Mouse (Mus musculus): ENCODE data around the gene Mrps12. TPM values are rescaled to one million over a fixed set of nuclear protein-coding genes. Genes with fewer than 3 reads are reported as not detected.
A peak's percentile ranks its signal among the peaks of the same experiment; 100 is the strongest.
"Not testable (repeated sequence)": the region's sequence is repeated elsewhere in the genome, so short reads cannot be mapped to it uniquely, and the experiment has no call there.

Gene Mrps12
- polyA plus RNA-seq, 1 experiment from 2014 or later, result 168 TPM

DNA sequence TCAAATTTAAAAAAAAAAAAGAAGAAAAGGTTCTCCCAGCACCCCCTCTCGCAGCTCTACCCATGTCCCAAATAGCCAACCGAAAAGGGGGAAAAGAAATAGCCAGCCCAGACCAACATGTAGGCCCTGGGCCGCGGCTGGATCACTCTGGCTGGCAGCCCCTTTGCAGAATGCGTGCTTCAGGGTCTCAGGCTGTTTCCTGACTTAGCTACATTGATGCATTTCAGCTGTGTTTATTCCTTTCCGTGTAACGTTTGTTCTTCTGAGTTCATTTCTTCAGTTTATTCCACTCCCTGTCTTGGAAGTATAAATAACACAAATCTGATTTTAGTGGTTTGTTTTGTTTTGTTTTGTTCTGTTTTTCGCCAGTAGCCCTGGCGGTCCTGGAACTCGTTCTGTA is 23.9 kb downstream of the Mrps12 start:
- no peaks in the 10 kb centered on the region for H3K9me3 ChIP-seq
- WGBS, result 84% methylated on average over 10 of the region's 10 CpGs
- H3K4me1 ChIP-seq, result peaks cover 31% of the 10 kb centered on the region
- H3K27ac ChIP-seq, result no peak overlapping the region
- H3K27me3 ChIP-seq (ENCODE audit: insufficient read depth, poor library complexity, severe bottlenecking), result no peaks in the 10 kb centered on the region
- 0 out of 2 replicates have a peak overlapping the region, but pooled peaks have one; percentile 70 for H3K4me3 ChIP-seq
- H3K36me3 ChIP-seq, result no peaks in the 10 kb centered on the region
- DNase-seq (ENCODE audit: low spot score), result no peak

DNA sequence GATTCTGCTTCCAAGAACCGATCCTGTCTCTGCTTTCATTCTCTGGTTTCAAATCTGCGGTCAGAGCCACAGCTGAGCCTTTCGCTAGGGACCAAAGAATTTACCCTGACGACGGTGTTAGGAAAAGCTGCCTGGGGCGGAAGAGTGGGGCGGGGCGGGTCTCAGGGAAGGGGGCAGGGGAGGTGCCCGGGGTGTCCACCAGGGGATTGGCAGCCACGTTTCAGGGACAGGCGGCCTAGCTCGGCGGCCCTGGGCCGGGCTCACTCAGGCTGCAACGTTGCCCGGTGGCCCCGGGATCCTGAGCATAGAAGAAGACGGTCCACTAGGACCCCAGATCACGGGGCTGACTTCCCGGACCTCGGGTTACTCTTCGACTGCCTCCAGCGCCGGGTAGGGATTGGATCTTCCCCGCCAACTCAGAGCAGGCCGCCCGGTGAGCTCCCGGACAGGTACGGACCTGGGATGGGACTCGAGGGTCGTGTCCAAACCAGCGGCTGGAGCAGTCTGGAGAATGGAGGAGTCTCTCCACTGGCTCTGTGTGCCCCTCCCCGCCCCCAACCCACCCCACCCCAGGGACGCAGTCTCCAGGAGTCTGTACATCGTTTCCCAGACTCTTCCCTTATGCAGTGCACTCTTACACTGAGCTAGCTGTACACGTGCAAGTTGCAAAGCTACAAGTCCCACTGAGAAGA is 24.9 kb downstream of the Mrps12 start, which contains the start of gene Fbxo17:
Gene Fbxo17, plus strand, starts transcription at position 215 of the 692 bp plus-strand sequence.
- Histone ChIP-seq H3K4me1 (peaks cover 31% of the 10 kb centered on the region), H3K4me3 (peak within 1 kb of the TSS; percentile 70), H3K9me3 (no peaks in the 10 kb centered on the region), H3K36me3 (no peaks in the 10 kb centered on the region), H3K27me3 (ENCODE audit: insufficient read depth, poor library complexity, severe bottlenecking) (no peaks in the 10 kb centered on the region), H3K27ac (peak within 1 kb of the TSS; percentile 92)
- peak; percentile 89 for DNase-seq (ENCODE audit: low spot score)
- 2% methylated on average over 35 of the region's 36 CpGs for WGBS

DNA sequence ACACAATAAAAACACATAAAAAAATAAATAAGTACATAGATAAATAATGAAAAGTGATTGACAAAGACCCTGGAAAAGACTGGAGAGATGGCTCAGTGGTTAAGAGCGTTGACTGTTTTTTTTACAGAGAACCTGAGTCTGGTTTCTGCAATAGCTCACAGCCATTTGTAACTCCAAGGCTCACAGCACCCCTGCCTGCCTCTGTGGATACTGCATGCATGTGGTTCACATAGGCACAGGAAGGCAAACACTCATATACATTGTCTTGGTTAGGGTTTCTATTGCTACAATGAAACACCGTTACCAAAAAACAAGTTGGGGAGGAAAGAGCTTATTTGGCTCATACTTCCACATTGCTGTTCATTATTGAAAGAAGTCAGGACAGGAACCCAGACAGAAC is 26.0 kb downstream of the Mrps12 start:
- no peak for DNase-seq (ENCODE audit: low spot score)
- Histone ChIP-seq H3K9me3 (no peaks in the 10 kb centered on the region), H3K4me3 (no peak overlapping the region), H3K27ac (no peak overlapping the region), H3K4me1 (peaks cover 31% of the 10 kb centered on the region), H3K36me3 (no peaks in the 10 kb centered on the region), H3K27me3 (ENCODE audit: insufficient read depth, poor library complexity, severe bottlenecking) (no peaks in the 10 kb centered on the region)
- 90% methylated on average over 2 of the region's 2 CpGs for WGBS

DNA sequence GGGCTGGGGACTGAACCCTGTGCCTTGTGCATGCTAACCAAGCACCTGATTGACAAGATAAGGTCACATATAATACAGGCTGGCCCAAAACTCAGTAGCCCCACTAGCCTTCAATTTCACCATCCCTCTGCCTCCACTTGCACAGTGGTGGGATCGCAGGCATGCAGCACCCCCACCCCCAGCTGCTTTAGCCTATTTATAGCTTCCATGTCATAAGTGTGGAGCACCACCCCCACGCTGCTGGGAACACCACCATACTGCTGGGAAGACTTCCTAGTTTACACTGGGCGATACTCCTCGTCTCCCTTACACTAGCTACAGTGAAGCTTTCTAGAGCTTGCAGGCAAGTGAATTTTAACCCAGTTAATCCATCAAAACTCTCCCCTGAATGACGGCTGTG is 27.0 kb downstream of the Mrps12 start:
- no peaks in the 10 kb centered on the region for H3K27me3 ChIP-seq (ENCODE audit: insufficient read depth, poor library complexity, severe bottlenecking)
- peak overlapping the region; percentile 54; the same call in 1 of the 2 replicates for H3K27ac ChIP-seq
- H3K36me3 ChIP-seq, result no peaks in the 10 kb centered on the region
- 51% methylated on average over 5 of the region's 5 CpGs for WGBS
- 0 out of 2 replicates have a peak overlapping the region, but pooled peaks have one; percentile 0 for H3K4me3 ChIP-seq
- H3K9me3 ChIP-seq, result no peaks in the 10 kb centered on the region
- peaks cover 31% of the 10 kb centered on the region for H3K4me1 ChIP-seq
- no peak for DNase-seq (ENCODE audit: low spot score)

DNA sequence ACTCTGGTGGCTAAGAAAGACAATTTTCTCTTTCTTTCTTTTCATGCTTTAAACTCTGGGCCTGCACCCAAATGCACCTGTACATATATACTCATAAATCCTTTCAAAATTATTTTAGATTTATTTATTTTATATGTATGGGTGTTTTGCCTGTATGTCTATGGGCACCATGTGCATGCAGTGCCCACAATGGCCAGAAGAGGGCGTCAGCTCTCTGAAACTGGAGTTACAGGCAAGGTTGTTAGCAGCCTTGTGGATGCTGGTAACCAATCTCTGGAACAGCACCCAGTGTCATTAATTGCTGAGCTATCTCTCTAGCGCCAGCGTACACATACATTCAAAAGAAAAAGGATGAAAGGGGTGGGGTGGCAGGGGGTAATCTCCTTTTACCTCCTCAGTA is 30.7 kb downstream of the Mrps12 start:
- WGBS, result 66% methylated on average over 3 of the region's 3 CpGs
- H3K27ac ChIP-seq, result no peak overlapping the region
- peaks cover 19% of the 10 kb centered on the region for H3K4me1 ChIP-seq
- no peaks in the 10 kb centered on the region for H3K36me3 ChIP-seq
- no peaks in the 10 kb centered on the region for H3K27me3 ChIP-seq (ENCODE audit: insufficient read depth, poor library complexity, severe bottlenecking)
- no peak for DNase-seq (ENCODE audit: low spot score)
- H3K9me3 ChIP-seq, result no peaks in the 10 kb centered on the region
- no peak overlapping the region for H3K4me3 ChIP-seq

DNA sequence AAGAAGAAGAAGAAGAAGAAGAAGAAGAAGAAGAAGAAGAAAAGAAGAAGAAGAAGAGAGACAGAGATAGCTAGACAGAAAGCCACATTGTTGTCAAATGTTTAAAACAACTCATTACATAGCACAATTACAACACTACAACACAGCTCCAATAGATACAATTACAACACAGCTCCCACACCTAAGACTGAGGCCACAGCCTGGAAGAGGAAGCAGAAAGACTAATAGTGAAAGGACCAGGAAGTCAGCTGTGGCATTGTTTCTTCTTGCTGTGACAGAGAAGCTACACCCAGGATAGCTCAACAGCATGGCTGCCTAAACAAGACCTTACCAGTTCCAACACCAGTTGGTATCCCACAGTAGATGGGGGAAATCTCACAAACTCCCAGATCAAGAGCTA is 32.2 kb downstream of the Mrps12 start:
- no peaks in the 10 kb centered on the region for H3K9me3 ChIP-seq

DNA sequence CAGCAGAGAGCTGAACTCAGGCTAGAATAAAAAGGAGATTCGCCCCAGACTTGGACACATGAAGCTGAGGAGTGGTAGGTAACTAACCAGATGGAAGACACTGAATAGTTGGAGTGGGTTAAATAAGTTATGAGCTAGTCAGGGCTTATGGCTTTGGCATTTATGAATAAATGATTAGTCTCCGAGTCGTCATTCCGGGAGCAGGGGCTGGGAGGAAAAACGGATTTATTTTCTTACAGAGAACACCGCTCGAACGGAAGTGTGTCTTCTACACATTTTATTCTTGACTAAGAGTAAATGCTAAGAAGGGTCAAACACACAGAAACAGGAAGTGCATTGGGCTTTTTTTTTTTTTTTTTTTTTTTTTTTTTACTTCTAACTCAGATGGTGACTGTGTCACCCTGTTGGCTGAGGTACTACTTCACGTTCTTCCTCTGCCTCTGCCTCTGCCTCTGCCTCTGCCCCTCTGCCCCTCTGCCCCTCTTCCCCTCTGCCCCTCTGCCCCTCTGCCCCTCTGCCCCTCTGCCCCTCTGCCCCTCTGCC is 38.9 kb downstream of the Mrps12 start:
- 71% methylated on average over 9 of the region's 9 CpGs for WGBS
- Histone ChIP-seq H3K27ac (no peak overlapping the region), H3K27me3 (ENCODE audit: insufficient read depth, poor library complexity, severe bottlenecking) (no peaks in the 10 kb centered on the region), H3K36me3 (peaks cover 14% of the 10 kb centered on the region; the same call in 1 of the 2 replicates), H3K4me1 (no peaks in the 10 kb centered on the region), H3K9me3 (0 out of 2 replicates have a peak, but pooled peaks cover 5% of the 10 kb centered on the region), H3K4me3 (no peak overlapping the region)
- DNase-seq (ENCODE audit: low spot score), result no peak

More for the DNA sequence above, 32.2 kb downstream of the Mrps12 start:
- no peak overlapping the region for H3K27ac ChIP-seq
- no peak overlapping the region for H3K4me3 ChIP-seq
- H3K4me1 ChIP-seq, result peaks cover 10% of the 10 kb centered on the region
- H3K36me3 ChIP-seq, result no peaks in the 10 kb centered on the region
- no peak for DNase-seq (ENCODE audit: low spot score)
- H3K27me3 ChIP-seq (ENCODE audit: insufficient read depth, poor library complexity, severe bottlenecking), result no peaks in the 10 kb centered on the region

DNA sequence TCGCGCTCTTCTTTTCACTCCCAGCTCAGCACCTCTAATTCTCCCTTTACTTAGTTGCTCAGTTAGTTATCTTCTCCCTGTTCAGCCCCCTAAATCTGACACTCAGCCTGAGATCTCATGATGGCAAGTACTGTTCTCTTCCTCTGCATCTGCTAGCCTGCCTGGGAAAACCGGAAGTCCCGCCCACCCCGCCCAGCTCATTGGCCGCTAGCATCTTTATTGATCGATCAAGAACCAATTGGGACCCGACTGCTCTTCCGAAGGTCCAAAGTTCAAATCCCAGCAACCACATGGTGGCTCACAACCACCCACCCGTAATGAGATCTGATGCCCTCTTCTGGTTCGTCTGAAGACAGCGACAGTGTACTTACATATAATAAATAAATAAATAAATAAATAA is 40.3 kb downstream of the Mrps12 start:
- 93% methylated on average over 12 of the region's 12 CpGs for WGBS

DNA sequence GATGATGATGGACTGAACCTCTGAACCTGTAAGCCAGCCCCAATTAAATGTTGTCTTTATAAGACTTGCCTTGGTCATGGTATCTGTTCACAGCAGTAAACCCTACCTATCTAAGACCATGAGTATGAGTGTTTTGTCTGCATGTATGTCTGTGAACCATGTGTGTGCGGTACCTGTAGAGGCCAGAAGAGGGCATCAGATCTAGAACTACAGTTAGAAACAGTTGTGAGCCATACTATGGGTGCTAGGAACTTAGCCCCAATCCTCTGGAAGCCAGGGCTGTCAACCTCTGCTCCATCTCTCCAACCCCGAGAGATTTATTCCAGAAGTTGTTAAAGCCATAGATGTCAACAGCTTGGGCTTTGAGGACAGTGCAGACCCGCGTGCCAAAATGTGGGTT is 41.4 kb downstream of the Mrps12 start:
- Histone ChIP-seq H3K27me3 (ENCODE audit: insufficient read depth, poor library complexity, severe bottlenecking) (no peaks in the 10 kb centered on the region), H3K4me3 (no peak overlapping the region), H3K27ac (no peak overlapping the region), H3K36me3 (peaks cover 18% of the 10 kb centered on the region; the same call in 1 of the 2 replicates), H3K9me3 (0 out of 2 replicates have a peak, but pooled peaks cover 5% of the 10 kb centered on the region), H3K4me1 (no peaks in the 10 kb centered on the region)
- WGBS, result 94% methylated on average over 4 of the region's 4 CpGs
- no peak for DNase-seq (ENCODE audit: low spot score)

More for the DNA sequence above, 40.3 kb downstream of the Mrps12 start:
- H3K9me3 ChIP-seq; DNase-seq (ENCODE audit: low spot score); H3K4me3 ChIP-seq; H3K27me3 ChIP-seq (ENCODE audit: insufficient read depth, poor library complexity, severe bottlenecking); H3K4me1 ChIP-seq; H3K27ac ChIP-seq: not testable (repeated sequence)
- peaks cover 18% of the 10 kb centered on the region; the same call in 1 of the 2 replicates for H3K36me3 ChIP-seq

DNA sequence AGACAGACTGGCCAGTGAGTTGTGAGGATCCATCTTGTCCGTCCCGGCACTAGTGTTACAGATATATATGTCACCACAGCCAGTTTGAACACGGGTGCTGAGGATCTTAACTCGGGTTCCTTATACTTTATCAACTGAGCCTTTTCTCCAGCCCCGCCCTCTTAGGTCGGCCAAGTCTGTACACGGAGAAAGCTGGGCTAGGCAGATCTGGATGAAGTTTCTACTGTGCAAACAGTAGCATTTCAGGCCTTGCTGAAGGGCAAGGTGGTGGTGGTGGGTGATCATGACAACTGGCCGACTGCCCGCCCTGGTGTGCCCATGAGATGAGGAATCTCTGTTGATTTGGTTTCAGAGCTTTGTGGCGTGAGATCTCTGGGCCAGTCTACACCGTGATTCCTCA is 44.3 kb downstream of the Mrps12 start:
- no peak overlapping the region for H3K27ac ChIP-seq
- H3K36me3 ChIP-seq, result peaks cover 18% of the 10 kb centered on the region; the same call in 1 of the 2 replicates
- 0 out of 2 replicates have a peak, but pooled peaks cover 5% of the 10 kb centered on the region for H3K9me3 ChIP-seq
- H3K4me1 ChIP-seq, result peaks cover 15% of the 10 kb centered on the region
- DNase-seq (ENCODE audit: low spot score), result no peak
- H3K27me3 ChIP-seq (ENCODE audit: insufficient read depth, poor library complexity, severe bottlenecking), result peaks cover 23% of the 10 kb centered on the region
- 89% methylated on average over 11 of the region's 11 CpGs for WGBS
- H3K4me3 ChIP-seq, result no peak overlapping the region

DNA sequence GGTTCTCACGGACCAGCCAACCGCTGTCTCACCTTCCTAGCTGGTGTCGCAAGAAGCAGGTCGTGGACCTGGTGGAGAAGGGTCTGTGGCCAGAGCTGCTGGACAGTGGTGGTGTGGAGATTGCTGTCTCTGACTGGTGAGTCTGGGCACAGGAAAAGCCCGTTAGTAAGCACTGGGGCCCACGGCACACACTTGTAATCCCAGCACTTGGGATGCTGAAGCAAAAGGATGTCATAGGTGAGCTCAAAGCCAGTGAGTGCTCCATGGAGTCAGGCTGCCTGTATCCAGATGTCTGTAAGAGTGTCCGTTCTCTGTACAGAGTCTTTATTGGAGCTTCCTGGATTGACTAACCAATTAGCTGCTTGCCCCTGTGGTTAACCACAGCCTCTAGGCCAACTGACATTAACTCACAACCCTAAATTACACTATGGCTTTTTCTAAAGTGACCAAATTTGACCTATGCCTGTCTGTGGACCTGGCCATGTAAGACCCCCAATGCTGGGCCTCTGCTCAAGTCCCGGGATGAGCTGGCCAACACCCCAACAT is 46.6 kb downstream of the Mrps12 start:
- Histone ChIP-seq H3K9me3 (no peaks in the 10 kb centered on the region), H3K27me3 (ENCODE audit: insufficient read depth, poor library complexity, severe bottlenecking) (peaks cover 32% of the 10 kb centered on the region), H3K4me1 (peaks cover 15% of the 10 kb centered on the region), H3K27ac (peak overlapping the region; percentile 23; the same call in 1 of the 2 replicates), H3K4me3 (peak overlapping the region; percentile 20; the same call in 1 of the 2 replicates), H3K36me3 (peaks cover 8% of the 10 kb centered on the region; the same call in 1 of the 2 replicates)
- no peak for DNase-seq (ENCODE audit: low spot score)
- 58% methylated on average over 8 of the region's 8 CpGs for WGBS

DNA sequence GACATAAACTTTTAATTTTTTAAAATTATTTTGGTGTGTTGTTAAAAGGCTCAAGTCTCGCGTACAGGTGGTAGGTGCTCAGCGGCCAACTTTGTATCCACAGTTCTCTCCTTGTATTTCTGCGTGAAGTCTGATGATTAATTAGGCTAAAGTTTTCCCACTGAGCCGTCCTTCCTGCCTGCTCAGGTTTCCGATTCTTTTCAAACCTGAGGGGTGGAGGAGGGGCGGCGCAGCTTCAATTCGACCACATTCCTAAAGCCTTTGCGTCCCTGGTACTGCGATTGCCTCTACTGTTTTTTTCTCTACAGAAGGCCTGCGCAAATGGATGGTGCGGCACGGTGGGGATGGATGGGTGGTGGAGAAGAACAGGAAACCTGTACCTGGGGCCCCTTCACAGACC is 47.2 kb downstream of the Mrps12 start:
- Histone ChIP-seq H3K4me1 (peaks cover 15% of the 10 kb centered on the region), H3K36me3 (peaks cover 7% of the 10 kb centered on the region; the same call in 1 of the 2 replicates), H3K27me3 (ENCODE audit: insufficient read depth, poor library complexity, severe bottlenecking) (peaks cover 32% of the 10 kb centered on the region), H3K27ac (no peak overlapping the region; the same call in 1 of the 2 replicates), H3K4me3 (peak overlapping the region; percentile 20; the same call in 1 of the 2 replicates), H3K9me3 (no peaks in the 10 kb centered on the region)
- DNase-seq (ENCODE audit: low spot score), result no peak
- 8% methylated on average over 14 of the region's 14 CpGs for WGBS

All from heart, embryonic 10.5 days (tissue).